ENCODE assay signal across 9 mouse cellular contexts in genomic region chr17:28061472-28061871, GRCm38 (mm10). TPM values are rescaled to one million over a fixed set of nuclear protein-coding genes. Genes with fewer than 3 reads are reported as not detected.
DNase-seq lines count a peak whose midpoint lies in the region; ATAC-seq and TF ChIP-seq lines count a peak whose summit lies in the region.
"Had no signal": no experiment of that assay in that cellular context is flagged by ENCODE, and none has a peak within 500 bp of the region (broad histone marks: within the 10 kb centered on the region; RNA-seq: fewer than 3 reads in every experiment).

No protein-coding gene starts in this region.

- ATAC-seq in intestine, embryonic 15.5 days = 0 out of 2 replicates have a peak, but pooled peaks have one; percentile 43
- no peak for ATAC-seq in midbrain, postnatal 0 days (ENCODE audit: low FRiP score)

- H3K27me3 ChIP-seq in intestine, embryonic 15.5 days (replicated peaks) = no peaks in the 10 kb centered on the region
- no peaks in the 10 kb centered on the region for H3K27me3 ChIP-seq in midbrain, postnatal 0 days (ENCODE audit: insufficient read depth, low read length)
- H3K27me3 ChIP-seq: midbrain, embryonic 12.5 days had no signal

- WGBS in intestine, embryonic 15.5 days = 53% methylated on average over 7 of the region's 7 CpGs
- 39% methylated on average over 7 of the region's 7 CpGs for WGBS in midbrain, postnatal 0 days

- no peak overlapping the region for H3K9ac ChIP-seq in intestine, embryonic 15.5 days
- 0 out of 2 replicates have a peak overlapping the region, but pooled peaks have one; percentile 13 for H3K9ac ChIP-seq in midbrain, postnatal 0 days (replicated peaks; ENCODE audit: low read length, poor library complexity, severe bottlenecking)
- H3K9ac ChIP-seq: midbrain, embryonic 12.5 days had no signal

- DNase-seq in kidney, postnatal 4 days = peak; percentile 59 to 71
- no peak for DNase-seq in kidney, adult 8-10 months
- peak; percentile 30 for DNase-seq in MN1 (ENCODE audit: low spot score)
- DNase-seq in midbrain, postnatal 0 days (ENCODE audit: low spot score) = peak; percentile 74
- no peak for DNase-seq in urinary bladder, postnatal 10 days (ENCODE audit: low spot score)

- H3K4me1 ChIP-seq in cortical plate, adult 2 months (ENCODE audit: control insufficient read depth, insufficient read depth, low read length) = no peaks in the 10 kb centered on the region
- H3K4me1 ChIP-seq in intestine, embryonic 15.5 days (replicated peaks) = no peaks in the 10 kb centered on the region
- no peaks in the 10 kb centered on the region for H3K4me1 ChIP-seq in midbrain, postnatal 0 days (ENCODE audit: insufficient read depth, low read length)

- TF ChIP-seq CTCF in cortical plate, adult 2 months (IDR thresholded peaks at IDR 0.05; ENCODE audit: extremely low read depth, insufficient read depth, low read length) = peak; percentile 63
- TF ChIP-seq CTCF in midbrain, postnatal 0 days (IDR thresholded peaks at IDR 0.05) = peak; percentile 79

- H3K9me3 ChIP-seq in intestine, embryonic 15.5 days = no peaks in the 10 kb centered on the region
- H3K9me3 ChIP-seq in midbrain, postnatal 0 days (ENCODE audit: low read length) = no peaks in the 10 kb centered on the region
- H3K9me3 ChIP-seq: midbrain, embryonic 12.5 days had no signal

- peaks cover 37% of the 10 kb centered on the region for H3K36me3 ChIP-seq in intestine, embryonic 15.5 days
- H3K36me3 ChIP-seq in midbrain, postnatal 0 days (ENCODE audit: insufficient read depth, low read length) = peaks cover 52% of the 10 kb centered on the region

- no peak for TF ChIP-seq POLR2A in cortical plate, adult 2 months (IDR thresholded peaks at IDR 0.05; ENCODE audit: extremely low read depth, insufficient read depth, low read length)

- no peak overlapping the region for H3K4me2 ChIP-seq in intestine, embryonic 15.5 days (replicated peaks)
- no peak overlapping the region for H3K4me2 ChIP-seq in midbrain, postnatal 0 days (ENCODE audit: low read depth, low read length, poor library complexity, severe bottlenecking)
- H3K4me2 ChIP-seq: midbrain, embryonic 12.5 days had no signal

- H3K27ac ChIP-seq in cortical plate, adult 2 months (ENCODE audit: insufficient read depth, low read length) = no peak overlapping the region
- H3K27ac ChIP-seq in intestine, embryonic 15.5 days = no peak overlapping the region
- H3K27ac ChIP-seq in midbrain, postnatal 0 days (ENCODE audit: low read depth, low read length) = no peak overlapping the region
- H3K27ac ChIP-seq: midbrain, embryonic 12.5 days had no signal

- H3K4me3 ChIP-seq in cortical plate, adult 2 months (ENCODE audit: insufficient read depth, low read length) = no peak overlapping the region
- no peak overlapping the region for H3K4me3 ChIP-seq in intestine, embryonic 15.5 days (replicated peaks)
- no peak overlapping the region for H3K4me3 ChIP-seq in midbrain, postnatal 0 days (ENCODE audit: low read depth, low read length)
- H3K4me3 ChIP-seq: erythroblast, embryonic 14.5 days; midbrain, embryonic 12.5 days had no signal

RNA-seq across cellular contexts. Expression of gene Tcp11, which starts 19.0 kb away (rescaled TPM):
- 0.30 and 0.44 TPM in 2 replicates for polyA plus RNA-seq in cortical plate, adult 2 months (2012; rRNA removed)
- polyA plus RNA-seq in intestine, embryonic 15.5 days (2015; fragmentation: Nextera tagmentation; extraction: Ambion mirVana) = 1.2 and 1.6 TPM in 2 replicates
- total RNA-seq in midbrain, postnatal 0 days (2014; rRNA removed) = 4.1 and 8.2 TPM in 2 replicates
- polyA plus RNA-seq in midbrain, postnatal 0 days (2015; fragmentation: Nextera tagmentation; extraction: Ambion mirVana) = 2.3 and 2.5 TPM in 2 replicates
- polyA plus RNA-seq: erythroblast, embryonic 14.5 days had no signal

Comparison
In these comparisons a context has a peak if more than half of its experiments do, and no peak if none do; other contexts are left out.
1. DNase-seq: peak in kidney, postnatal 4 days (2 of 2), MN1 (single experiment) and midbrain, postnatal 0 days (single experiment); none in kidney, adult 8-10 months (0 of 2) and urinary bladder, postnatal 10 days (single experiment).